ENCODE assay signal across 14 mouse cellular contexts in the genomic region with DNA sequence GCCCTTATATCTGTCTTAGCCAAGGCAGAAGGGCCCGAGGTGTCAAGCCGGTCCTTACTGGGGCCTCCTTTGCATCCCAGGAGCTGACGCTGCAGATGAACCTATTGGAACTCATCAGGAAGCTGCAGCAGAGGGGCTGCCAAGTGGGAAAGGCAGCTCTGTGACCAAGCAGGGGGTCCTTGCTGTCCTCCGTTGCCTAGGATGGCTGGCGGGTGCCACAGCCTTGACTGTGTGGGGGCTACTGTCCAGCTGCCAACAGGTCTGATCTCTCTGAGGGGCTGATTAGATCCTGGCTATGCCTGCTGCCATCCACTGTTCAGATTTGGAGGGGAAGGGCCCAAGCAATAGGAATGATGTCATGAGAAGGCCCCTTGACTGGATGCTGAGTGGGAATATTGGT. TPM values are rescaled to one million over a fixed set of nuclear protein-coding genes. Genes with fewer than 3 reads are reported as not detected.
"Had no signal": no experiment of that assay in that cellular context is flagged by ENCODE, and none has a peak within 500 bp of the region (broad histone marks: within the 10 kb centered on the region; RNA-seq: fewer than 3 reads in every experiment).

No protein-coding gene starts in this region.

- ATAC-seq: intestine, embryonic 16.5 days; liver, postnatal 0 days had no signal

- H3K9me3 ChIP-seq: limb, embryonic 12.5 days; liver, embryonic 13.5 days; lung, embryonic 15.5 days; megakaryocyte, embryonic 14.5 days had no signal

- H3K9ac ChIP-seq: limb, embryonic 12.5 days; liver, embryonic 13.5 days; liver, postnatal 0 days; lung, embryonic 15.5 days had no signal

- H3K27ac ChIP-seq: limb, embryonic 12.5 days; liver, embryonic 13.5 days; lung, embryonic 15.5 days; macrophage had no signal

- H3K4me2 ChIP-seq: limb, embryonic 12.5 days; liver, embryonic 13.5 days; lung, embryonic 15.5 days; midbrain, embryonic 11.5 days had no signal

- H3K27me3 ChIP-seq: limb, embryonic 12.5 days; liver, embryonic 13.5 days; lung, embryonic 15.5 days; megakaryocyte, embryonic 14.5 days had no signal

- H3K4me3 ChIP-seq: limb, embryonic 12.5 days; liver, embryonic 13.5 days; lung, embryonic 15.5 days; megakaryocyte, embryonic 14.5 days had no signal

- DNase-seq: layer of hippocampus, adult 9-11 months; layer of hippocampus, postnatal 36 days; liver; liver, embryonic 13.5 days; liver, postnatal 0 days; lung, postnatal 14 days; right cerebral cortex, adult 18-20 months; right cerebral cortex, postnatal 25 days had no signal

RNA-seq across cellular contexts. Expression of a gene that starts 56.6 kb away (rescaled TPM):
- polyA plus RNA-seq: macrophage had no signal
